Mouse (Mus musculus): ENCODE data around the gene 1700001F09Rik. TPM values are rescaled to one million over a fixed set of nuclear protein-coding genes. Genes with fewer than 3 reads are reported as not detected.
"Not testable (repeated sequence)": the region's sequence is repeated elsewhere in the genome, so short reads cannot be mapped to it uniquely, and the experiment has no call there.

Gene 1700001F09Rik
- polyA plus RNA-seq (2016; fragmentation: Nextera tagmentation; extraction: Ambion mirVana) = not detected in 2 replicates

- not testable (repeated sequence) for H3K9me3 ChIP-seq
These were observed at the start of gene 1700001F09Rik for GRCm38 (mm10) chr14:43347711-43348110. Gene 1700001F09Rik (minus strand): TSS chr14:43347811.

GRCm38 (mm10) chr14:43361713-43362112, 14.1 kb upstream of the 1700001F09Rik start:
- H3K9ac ChIP-seq; H3K27ac ChIP-seq; H3K4me3 ChIP-seq (replicated peaks); H3K4me1 ChIP-seq; ATAC-seq (ENCODE audit: low FRiP score); H3K4me2 ChIP-seq; H3K9me3 ChIP-seq; H3K36me3 ChIP-seq (replicated peaks); H3K27me3 ChIP-seq: not testable (repeated sequence)
- WGBS = 88% methylated on average over 11 of the region's 11 CpGs

More at GRCm38 (mm10) chr14:43347711-43348110, at the start of gene 1700001F09Rik:
- not testable (repeated sequence) for H3K4me3 ChIP-seq (replicated peaks); H3K27ac ChIP-seq; H3K9ac ChIP-seq; H3K4me2 ChIP-seq; H3K4me1 ChIP-seq; H3K36me3 ChIP-seq (replicated peaks); ATAC-seq (ENCODE audit: low FRiP score); H3K27me3 ChIP-seq

GRCm38 (mm10) chr14:43359246-43359645, 11.6 kb upstream of the 1700001F09Rik start:
- not testable (repeated sequence) for H3K4me1 ChIP-seq; H3K9me3 ChIP-seq; H3K4me3 ChIP-seq (replicated peaks); H3K36me3 ChIP-seq (replicated peaks); H3K27me3 ChIP-seq; H3K4me2 ChIP-seq; H3K9ac ChIP-seq; ATAC-seq (ENCODE audit: low FRiP score); H3K27ac ChIP-seq
- 75% methylated on average over 1 of the region's 1 CpGs for WGBS

GRCm38 (mm10) chr14:43357496-43357895, 9.9 kb upstream of the 1700001F09Rik start:
- not testable (repeated sequence) for ATAC-seq (ENCODE audit: low FRiP score)

GRCm38 (mm10) chr14:43352944-43353343, 5.3 kb upstream of the 1700001F09Rik start:
- H3K4me3 ChIP-seq (replicated peaks); H3K36me3 ChIP-seq (replicated peaks); H3K4me1 ChIP-seq; ATAC-seq (ENCODE audit: low FRiP score); H3K4me2 ChIP-seq; H3K9ac ChIP-seq; H3K27me3 ChIP-seq; H3K9me3 ChIP-seq; H3K27ac ChIP-seq: not testable (repeated sequence)
- 100% methylated on average over 1 of the region's 2 CpGs for WGBS

More at GRCm38 (mm10) chr14:43357496-43357895, 9.9 kb upstream of the 1700001F09Rik start:
- H3K9me3 ChIP-seq; H3K4me2 ChIP-seq; H3K4me1 ChIP-seq; H3K36me3 ChIP-seq (replicated peaks); H3K27me3 ChIP-seq; H3K4me3 ChIP-seq (replicated peaks); H3K9ac ChIP-seq; H3K27ac ChIP-seq: not testable (repeated sequence)

GRCm38 (mm10) chr14:43337646-43338045, 10.0 kb downstream of the 1700001F09Rik start:
- ATAC-seq (ENCODE audit: low FRiP score); H3K4me1 ChIP-seq; H3K4me2 ChIP-seq; H3K9ac ChIP-seq; H3K4me3 ChIP-seq (replicated peaks); H3K9me3 ChIP-seq; H3K27me3 ChIP-seq; H3K27ac ChIP-seq; H3K36me3 ChIP-seq (replicated peaks): not testable (repeated sequence)
- WGBS = 61% methylated on average over 1 of the region's 1 CpGs

- not testable (repeated sequence) for H3K36me3 ChIP-seq (replicated peaks); H3K4me2 ChIP-seq; H3K4me3 ChIP-seq (replicated peaks); H3K27me3 ChIP-seq; H3K4me1 ChIP-seq; H3K27ac ChIP-seq; H3K9ac ChIP-seq; H3K9me3 ChIP-seq; ATAC-seq (ENCODE audit: low FRiP score)
- WGBS = 94% methylated on average over 10 of the region's 11 CpGs
These were observed 16.2 kb downstream of the 1700001F09Rik start for GRCm38 (mm10) chr14:43331362-43331880.

GRCm38 (mm10) chr14:43328603-43329002, 19.0 kb downstream of the 1700001F09Rik start:
- not testable (repeated sequence) for ATAC-seq (ENCODE audit: low FRiP score); H3K27ac ChIP-seq; H3K4me2 ChIP-seq; H3K27me3 ChIP-seq; H3K4me1 ChIP-seq; H3K4me3 ChIP-seq (replicated peaks); H3K9me3 ChIP-seq; H3K9ac ChIP-seq; H3K36me3 ChIP-seq (replicated peaks)
- WGBS = 83% methylated on average over 2 of the region's 2 CpGs

- H3K27me3 ChIP-seq; H3K4me1 ChIP-seq; H3K9me3 ChIP-seq; H3K9ac ChIP-seq; H3K4me3 ChIP-seq (replicated peaks); H3K27ac ChIP-seq; ATAC-seq (ENCODE audit: low FRiP score); H3K4me2 ChIP-seq; H3K36me3 ChIP-seq (replicated peaks): not testable (repeated sequence)
These were observed 28.1 kb downstream of the 1700001F09Rik start for GRCm38 (mm10) chr14:43319516-43319915.

GRCm38 (mm10) chr14:43293503-43293902, 54.1 kb downstream of the 1700001F09Rik start, which contains the start of gene Gm8127:
Gene Gm8127 (minus strand): TSS chr14:43293832.
- not testable (repeated sequence) for H3K9me3 ChIP-seq; H3K27ac ChIP-seq; H3K4me2 ChIP-seq; H3K4me3 ChIP-seq (replicated peaks); H3K27me3 ChIP-seq; H3K4me1 ChIP-seq; H3K36me3 ChIP-seq (replicated peaks); H3K9ac ChIP-seq; ATAC-seq (ENCODE audit: low FRiP score)
- WGBS = 78% methylated on average over 3 of the region's 3 CpGs

Other genes starting within 250 kb of the 1700001F09Rik start
- gene Gm8104, start 247.2 kb downstream of the 1700001F09Rik start, polyA plus RNA-seq (2016; fragmentation: Nextera tagmentation; extraction: Ambion mirVana) = not detected in 2 replicates
- not detected in 2 replicates for gene Gm7233, start 167.9 kb downstream of the 1700001F09Rik start, polyA plus RNA-seq (2016; fragmentation: Nextera tagmentation; extraction: Ambion mirVana)
- gene Gm8122, start 112.5 kb downstream of the 1700001F09Rik start, polyA plus RNA-seq (2016; fragmentation: Nextera tagmentation; extraction: Ambion mirVana) = not detected in 2 replicates
- not detected in 2 replicates for gene Gm8126, start 89.2 kb downstream of the 1700001F09Rik start, polyA plus RNA-seq (2016; fragmentation: Nextera tagmentation; extraction: Ambion mirVana)
- 0.14 TPM in 1 of 2 replicates, not detected in the other for gene Gm9732, start 72.8 kb downstream of the 1700001F09Rik start, polyA plus RNA-seq (2016; fragmentation: Nextera tagmentation; extraction: Ambion mirVana)
- gene Gm8127, start 54.0 kb downstream of the 1700001F09Rik start, polyA plus RNA-seq (2016; fragmentation: Nextera tagmentation; extraction: Ambion mirVana) = not detected in 2 replicates
- not detected in 2 replicates for gene Gm8138, start 68.5 kb upstream of the 1700001F09Rik start, polyA plus RNA-seq (2016; fragmentation: Nextera tagmentation; extraction: Ambion mirVana)
- not detected in 2 replicates for gene Gm5799, start 195.8 kb upstream of the 1700001F09Rik start, polyA plus RNA-seq (2016; fragmentation: Nextera tagmentation; extraction: Ambion mirVana)
- not detected in 2 replicates for gene Gm17654, start 231.3 kb upstream of the 1700001F09Rik start, polyA plus RNA-seq (2016; fragmentation: Nextera tagmentation; extraction: Ambion mirVana)